Mouse (Mus musculus) 3T3-L1 (cell line): ENCODE results near the gene Pold1.

Experiments
- DNase-seq: peaks from one replicate; pipeline ENCODE4 v3.0.0-alpha.2; 2015; ENCODE audit warnings: low read depth, low spot score

Pold1 gene

GRCm38 (mm10) chr7:44525126-44525832, 23.4 kb downstream of the Pold1 start:
- peak; percentile 58 for DNase-seq

GRCm38 (mm10) chr7:44524502-44524901, 24.1 kb downstream of the Pold1 start, which contains the start of gene Mybpc2:
Gene Mybpc2, minus strand, starts transcription at chr7:44524656.
- no peak for DNase-seq

GRCm38 (mm10) chr7:44523056-44523455, 25.6 kb downstream of the Pold1 start:
- DNase-seq, result no peak

GRCm38 (mm10) chr7:44521710-44522109, 26.9 kb downstream of the Pold1 start:
- DNase-seq, result no peak

- no peak for DNase-seq
These were observed 27.7 kb downstream of the Pold1 start for GRCm38 (mm10) chr7:44520990-44521389.

- peak; percentile 43 for DNase-seq
These were observed 29.3 kb downstream of the Pold1 start for GRCm38 (mm10) chr7:44519240-44519913.

- no peak for DNase-seq
These were observed 41.2 kb downstream of the Pold1 start for GRCm38 (mm10) chr7:44507491-44507890.

- peak; percentile 77 for DNase-seq
These were observed 47.0 kb downstream of the Pold1 start for GRCm38 (mm10) chr7:44501563-44502115.

- DNase-seq, result no peak
These were observed 48.6 kb downstream of the Pold1 start for GRCm38 (mm10) chr7:44500046-44500445.

- no peak for DNase-seq
These were observed 49.7 kb downstream of the Pold1 start for GRCm38 (mm10) chr7:44498922-44499321.

- no peak for DNase-seq
These were observed 51.1 kb downstream of the Pold1 start for GRCm38 (mm10) chr7:44497361-44498055.

- no peak for DNase-seq
These were observed 51.9 kb downstream of the Pold1 start for GRCm38 (mm10) chr7:44496771-44497109.

GRCm38 (mm10) chr7:44495992-44496770, 52.5 kb downstream of the Pold1 start, which contains the start of the genes Emc10 and Fam71e1:
Gene Emc10, minus strand, starts transcription at chr7:44496529.
Gene Fam71e1, plus strand, starts transcription at chr7:44496581.
- DNase-seq, result peak; percentile 97

GRCm38 (mm10) chr7:44495086-44495485, 53.6 kb downstream of the Pold1 start:
- DNase-seq, result peak; percentile 26

GRCm38 (mm10) chr7:44494681-44495080, 54.0 kb downstream of the Pold1 start:
- DNase-seq, result no peak

- no peak for DNase-seq
These were observed 56.4 kb downstream of the Pold1 start for GRCm38 (mm10) chr7:44492166-44492826.

- no peak for DNase-seq
These were observed 57.3 kb downstream of the Pold1 start for GRCm38 (mm10) chr7:44491391-44491790.

- no peak for DNase-seq
These were observed 58.4 kb downstream of the Pold1 start for GRCm38 (mm10) chr7:44490281-44490680.

- no peak for DNase-seq
These were observed 60.1 kb downstream of the Pold1 start for GRCm38 (mm10) chr7:44488545-44488944.

GRCm38 (mm10) chr7:44487936-44488335, 60.7 kb downstream of the Pold1 start:
- DNase-seq, result no peak
